Mouse (Mus musculus): Measurements from ENCODE around the gene Sgsm2. TPM values are rescaled to one million over a fixed set of nuclear protein-coding genes. Genes with fewer than 3 reads are reported as not detected.

The Sgsm2 gene
- polyA plus RNA-seq, 1 experiment from 2014 or later = 7.5 TPM

DNA sequence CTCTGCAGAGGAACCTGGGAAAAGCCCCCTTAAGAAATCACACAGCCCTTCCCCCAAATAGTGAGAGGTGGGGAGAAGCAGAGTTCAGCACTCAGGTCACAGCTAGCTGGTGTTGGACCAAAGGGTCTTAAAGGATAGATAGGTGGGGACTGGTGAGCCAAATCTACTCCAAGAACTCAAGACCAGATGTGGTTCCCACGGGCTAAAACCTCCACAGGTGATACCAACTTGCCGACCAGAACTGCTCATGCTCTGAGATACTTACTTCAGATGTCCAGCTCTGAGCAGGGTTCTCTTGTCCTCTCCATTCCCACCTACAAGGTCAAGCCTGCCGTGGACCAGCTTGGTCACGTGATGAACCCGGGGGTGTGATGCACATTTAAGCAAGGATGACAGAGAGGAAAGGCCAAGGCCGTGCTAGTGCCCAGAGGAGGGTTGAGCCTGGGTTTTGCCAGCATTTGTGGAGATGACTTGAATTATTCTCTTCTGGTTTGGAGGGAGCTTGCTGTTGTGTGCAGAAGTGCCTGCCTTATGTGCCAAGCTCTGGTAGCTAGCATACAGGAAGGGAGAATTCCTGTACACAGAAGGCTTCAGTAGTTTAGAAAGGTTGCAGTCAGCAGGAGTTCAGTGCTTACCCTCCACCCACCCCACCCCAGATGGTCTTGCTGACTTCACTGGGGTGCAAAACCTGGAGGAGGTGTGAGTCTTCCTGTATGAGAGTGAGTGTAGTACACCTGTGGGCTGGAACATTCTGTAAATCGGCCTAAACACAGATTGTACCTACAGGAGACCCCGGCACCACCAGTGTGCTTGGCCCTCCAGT lies 63.1 kb downstream of the Sgsm2 start:
- 88% methylated on average over 8 of the region's 8 CpGs for WGBS
- Histone ChIP-seq H3K4me2 (replicated peaks) (peak overlapping the region; percentile 82), H3K27me3 (no peaks in the 10 kb centered on the region), H3K9me3 (no peaks in the 10 kb centered on the region), H3K27ac (peak overlapping the region; percentile 47; the same call in 1 of the 2 replicates), H3K4me1 (peaks cover 50% of the 10 kb centered on the region), H3K4me3 (no peak overlapping the region), H3K9ac (no peak overlapping the region), H3K36me3 (0 out of 2 replicates have a peak, but pooled peaks cover 5% of the 10 kb centered on the region)
- no peak for ATAC-seq (ENCODE audit: insufficient number of reproducible peaks, insufficient read depth, low FRiP score, low TSS enrichment)

DNA sequence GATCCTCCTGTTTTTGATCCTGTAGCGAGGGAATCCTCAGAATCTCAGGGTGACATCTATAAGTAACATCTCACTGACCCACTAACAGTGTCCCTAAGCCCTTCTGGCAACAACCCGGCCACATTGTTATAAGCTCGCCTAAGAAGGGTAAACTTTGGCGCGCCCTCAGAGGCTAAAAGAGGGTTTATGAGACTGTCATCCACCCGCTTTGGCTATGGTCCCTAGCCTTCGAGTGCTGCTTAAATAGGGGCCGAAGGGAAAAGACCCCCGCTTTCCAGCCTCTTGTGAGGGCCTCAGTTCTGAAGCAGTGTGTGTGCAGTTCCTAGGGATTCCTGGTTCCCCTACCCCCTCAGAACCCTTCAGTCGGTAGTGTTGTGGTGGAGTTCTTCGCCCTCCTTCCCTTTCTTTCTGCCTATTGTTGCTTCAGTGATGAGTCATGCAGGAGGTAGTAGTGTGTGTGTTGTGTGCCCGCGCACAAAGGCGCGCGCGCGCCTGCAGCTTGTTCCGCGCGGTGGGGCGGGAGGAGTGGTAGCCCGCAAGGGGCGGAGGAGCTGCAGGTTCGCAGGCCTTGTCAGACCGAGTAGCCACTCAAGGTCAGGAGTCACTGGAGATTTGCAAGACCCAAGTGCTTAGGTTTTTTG lies 64.2 kb downstream of the Sgsm2 start:
- Histone ChIP-seq H3K27me3 (0 out of 2 replicates have a peak, but pooled peaks cover 3% of the 10 kb centered on the region), H3K9ac (peak overlapping the region; percentile 60), H3K4me3 (peak overlapping the region; percentile 83), H3K36me3 (0 out of 2 replicates have a peak, but pooled peaks cover 5% of the 10 kb centered on the region), H3K27ac (peak overlapping the region; percentile 90), H3K9me3 (no peaks in the 10 kb centered on the region), H3K4me1 (peaks cover 49% of the 10 kb centered on the region), H3K4me2 (replicated peaks) (peak overlapping the region; percentile 82)
- under 1% methylated on average over 26 of the region's 26 CpGs for WGBS
- ATAC-seq (ENCODE audit: insufficient number of reproducible peaks, insufficient read depth, low FRiP score, low TSS enrichment) = no peak

DNA sequence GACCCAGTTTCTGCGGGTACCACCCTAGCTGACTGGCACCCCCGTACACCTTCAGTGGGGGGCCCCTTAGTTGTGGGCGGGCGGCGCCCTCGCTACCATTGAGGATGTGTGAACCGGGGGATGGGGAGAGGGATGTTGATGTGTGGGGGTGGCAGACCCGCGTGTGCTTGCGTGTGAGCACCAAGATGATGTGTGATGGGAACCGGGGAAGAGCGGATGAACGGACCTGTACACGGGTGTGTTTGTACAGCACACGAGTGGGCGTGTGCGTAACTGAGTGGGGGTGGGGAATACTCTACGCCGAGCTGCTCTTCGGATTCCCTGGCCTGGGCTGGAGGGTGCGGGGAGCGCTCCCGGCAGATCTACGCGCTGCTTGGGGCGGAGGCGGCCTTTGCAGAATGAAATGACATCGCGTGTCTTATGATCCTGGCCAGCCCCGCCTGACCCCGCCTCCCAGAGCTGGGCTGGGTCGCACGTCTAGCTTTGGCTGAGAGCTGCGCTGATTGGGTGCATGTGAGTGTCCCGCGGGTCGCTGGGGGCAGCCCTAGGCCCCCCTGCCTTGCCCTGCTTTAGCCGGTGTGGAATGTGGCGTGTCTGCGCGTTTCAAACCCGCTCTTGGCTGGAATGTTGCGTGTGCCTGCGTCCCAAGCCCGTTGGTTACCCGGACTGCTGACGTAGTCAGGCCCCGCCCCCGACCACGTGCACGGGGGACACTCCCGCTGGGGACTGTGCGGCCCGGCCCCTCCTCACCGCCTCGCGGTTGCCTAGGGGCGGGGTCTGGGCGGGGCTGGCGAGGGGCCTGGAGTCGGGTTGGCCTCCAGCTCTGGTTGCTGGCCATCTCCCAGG lies 65.0 kb downstream of the Sgsm2 start:
- Histone ChIP-seq H3K27ac (peak overlapping the region; percentile 90), H3K27me3 (0 out of 2 replicates have a peak, but pooled peaks cover 3% of the 10 kb centered on the region), H3K36me3 (0 out of 2 replicates have a peak, but pooled peaks cover 5% of the 10 kb centered on the region), H3K4me1 (peaks cover 42% of the 10 kb centered on the region), H3K4me2 (replicated peaks) (peak overlapping the region; percentile 82), H3K9ac (peak overlapping the region; percentile 76), H3K4me3 (peak overlapping the region; percentile 83), H3K9me3 (no peaks in the 10 kb centered on the region)
- under 1% methylated on average over 61 of the region's 61 CpGs for WGBS
- peak; percentile 82 for ATAC-seq (ENCODE audit: insufficient number of reproducible peaks, insufficient read depth, low FRiP score, low TSS enrichment)

DNA sequence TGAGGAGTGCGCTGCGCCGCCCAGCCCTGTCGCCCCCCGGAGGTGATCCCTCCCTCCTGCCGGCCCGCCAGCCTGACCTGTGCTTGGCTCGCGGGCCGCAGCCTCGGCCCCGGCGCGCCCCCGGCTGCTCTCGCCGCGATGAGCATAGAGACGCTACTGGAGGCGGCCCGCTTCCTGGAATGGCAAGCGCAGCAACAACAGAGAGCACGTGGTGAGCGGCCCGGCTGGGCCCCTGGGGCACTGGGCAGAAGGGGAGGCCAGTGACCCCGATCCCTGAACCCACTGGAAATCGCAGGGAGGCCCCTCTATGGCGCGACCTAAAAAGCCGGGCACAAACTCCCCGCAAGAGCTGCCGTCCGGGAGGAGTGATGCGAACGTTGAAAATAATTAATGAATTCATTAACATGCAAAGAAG lies 65.7 kb downstream of the Sgsm2 start:
- Histone ChIP-seq H3K36me3 (no peaks in the 10 kb centered on the region), H3K27me3 (0 out of 2 replicates have a peak, but pooled peaks cover 3% of the 10 kb centered on the region), H3K9me3 (no peaks in the 10 kb centered on the region), H3K27ac (peak overlapping the region; percentile 90), H3K4me2 (replicated peaks) (peak overlapping the region; percentile 82), H3K4me3 (peak overlapping the region; percentile 83), H3K9ac (peak overlapping the region; percentile 76), H3K4me1 (peaks cover 37% of the 10 kb centered on the region)
- WGBS = under 1% methylated on average over 35 of the region's 35 CpGs
- no peak for ATAC-seq (ENCODE audit: insufficient number of reproducible peaks, insufficient read depth, low FRiP score, low TSS enrichment)

DNA sequence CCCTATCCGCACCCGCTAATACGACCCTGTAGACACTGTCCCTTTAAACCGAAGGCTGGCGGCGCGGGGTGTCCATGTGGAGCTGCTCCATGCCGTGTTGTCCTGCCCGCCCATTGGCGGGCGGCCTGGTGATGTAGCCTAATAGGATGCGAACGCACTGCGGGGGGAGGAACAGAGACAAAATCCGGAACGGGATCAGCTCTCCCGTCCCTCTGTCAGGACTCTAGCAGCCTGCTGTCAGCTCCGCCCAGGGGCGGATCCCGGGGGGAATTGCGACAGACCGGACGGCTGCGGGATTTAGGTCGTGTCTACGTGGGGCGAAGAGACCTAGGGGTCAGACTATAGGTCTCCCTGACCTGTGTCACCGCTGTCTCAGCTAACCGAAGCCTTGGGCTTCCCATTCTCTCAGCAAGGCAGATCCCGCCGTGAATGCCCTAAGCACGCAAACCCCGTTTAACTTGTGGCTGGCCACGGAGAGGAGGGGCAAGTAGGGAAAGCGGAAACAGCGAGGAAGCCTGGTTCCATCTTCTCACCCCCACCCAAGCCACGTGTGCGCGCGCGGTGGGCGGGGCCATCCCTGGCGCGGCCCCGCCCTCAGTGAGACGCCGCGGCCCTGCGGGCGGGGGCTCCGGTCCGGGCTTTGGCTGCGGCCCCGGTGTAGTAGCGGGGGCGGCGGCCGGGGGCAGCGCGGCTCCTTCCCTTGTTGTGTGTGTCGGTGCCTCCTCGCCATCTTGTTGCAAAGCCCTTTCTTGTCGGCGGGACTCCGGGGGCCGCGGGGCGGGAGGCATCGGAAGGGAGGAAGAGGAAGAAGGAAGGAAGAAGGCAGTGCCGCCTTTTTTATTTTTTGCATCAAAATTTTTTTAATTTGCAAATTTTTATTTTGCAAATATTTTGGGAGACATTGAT lies 66.4 kb downstream of the Sgsm2 start, which contains the start of gene Mnt:
Gene Mnt, plus strand, starts transcription at position 665 of the 906 bp plus-strand sequence.
- H3K27me3 ChIP-seq = 0 out of 2 replicates have a peak, but pooled peaks cover 3% of the 10 kb centered on the region
- peaks cover 31% of the 10 kb centered on the region for H3K4me1 ChIP-seq
- peak within 1 kb of the TSS; percentile 83 for H3K4me3 ChIP-seq
- ATAC-seq (ENCODE audit: insufficient number of reproducible peaks, insufficient read depth, low FRiP score, low TSS enrichment) = peak; percentile 89
- no peaks in the 10 kb centered on the region for H3K36me3 ChIP-seq
- peak within 1 kb of the TSS; percentile 82 for H3K4me2 ChIP-seq (replicated peaks)
- H3K9ac ChIP-seq = peak within 1 kb of the TSS; percentile 76
- WGBS = under 1% methylated on average over 70 of the region's 70 CpGs
- H3K27ac ChIP-seq = peak within 1 kb of the TSS; percentile 90
- no peaks in the 10 kb centered on the region for H3K9me3 ChIP-seq

DNA sequence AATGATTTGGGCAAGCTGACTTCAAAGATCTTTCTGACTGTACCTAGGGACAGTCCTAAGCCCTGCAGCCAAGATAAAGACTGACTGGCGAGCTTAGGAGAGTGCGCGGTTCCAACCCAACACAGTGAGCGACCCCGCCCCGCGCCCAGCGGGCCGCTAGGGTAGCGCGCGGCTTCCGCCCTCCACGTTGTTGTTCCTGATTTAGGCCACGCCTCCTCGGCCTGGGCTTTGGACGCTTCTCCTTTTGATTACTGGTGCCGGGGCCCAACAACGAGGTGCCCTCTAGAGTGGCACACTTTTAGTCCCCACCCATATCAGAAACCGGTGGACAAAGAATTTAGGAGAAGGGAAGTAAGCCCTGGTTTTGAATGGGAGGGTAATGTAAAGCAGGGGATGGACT lies 67.0 kb downstream of the Sgsm2 start:
- H3K9ac ChIP-seq = 0 out of 2 replicates have a peak overlapping the region, but pooled peaks have one; percentile 11
- peak overlapping the region; percentile 74 for H3K27ac ChIP-seq
- peak; percentile 8 for ATAC-seq (ENCODE audit: insufficient number of reproducible peaks, insufficient read depth, low FRiP score, low TSS enrichment)
- 0 out of 2 replicates have a peak, but pooled peaks cover 3% of the 10 kb centered on the region for H3K27me3 ChIP-seq
- H3K9me3 ChIP-seq = no peaks in the 10 kb centered on the region
- 0% methylated on average over 20 of the region's 20 CpGs for WGBS
- H3K4me2 ChIP-seq (replicated peaks) = peak overlapping the region; percentile 82
- H3K36me3 ChIP-seq = no peaks in the 10 kb centered on the region
- H3K4me1 ChIP-seq = peaks cover 29% of the 10 kb centered on the region
- H3K4me3 ChIP-seq = peak overlapping the region; percentile 83

DNA sequence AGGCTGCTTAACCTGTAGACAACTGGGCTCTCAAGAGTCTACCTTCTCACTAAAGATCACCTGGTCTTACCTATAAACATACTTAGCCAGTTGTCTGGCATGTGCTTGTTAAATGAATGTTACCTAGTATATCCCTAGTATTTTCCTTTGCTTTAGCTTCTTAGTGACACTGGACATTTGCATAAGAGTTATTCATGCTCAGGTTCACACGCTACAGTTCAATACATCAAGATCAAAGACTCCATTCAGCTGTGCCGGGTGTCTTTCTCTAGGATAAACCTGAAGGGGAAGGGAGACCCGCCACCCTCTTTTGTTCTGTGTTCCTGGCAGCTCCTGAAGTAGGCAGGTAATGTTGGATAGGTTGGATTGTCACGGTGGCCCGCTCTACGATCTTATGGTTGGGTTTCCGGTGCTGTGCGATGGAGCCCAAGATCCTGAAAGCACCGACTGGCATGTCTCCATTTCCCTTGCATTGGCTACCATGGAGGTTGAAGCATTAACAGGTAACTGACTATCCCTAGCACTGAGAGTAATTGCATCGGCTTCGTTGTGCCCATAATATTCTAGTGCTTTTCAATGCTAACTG lies 67.8 kb downstream of the Sgsm2 start:
- no peaks in the 10 kb centered on the region for H3K9me3 ChIP-seq
- peak overlapping the region; percentile 83; the same call in 1 of the 2 replicates for H3K4me3 ChIP-seq
- no peak overlapping the region for H3K27ac ChIP-seq
- H3K36me3 ChIP-seq = no peaks in the 10 kb centered on the region
- H3K9ac ChIP-seq = no peak overlapping the region
- H3K27me3 ChIP-seq = 0 out of 2 replicates have a peak, but pooled peaks cover 3% of the 10 kb centered on the region
- H3K4me2 ChIP-seq (replicated peaks) = peak overlapping the region; percentile 82
- ATAC-seq (ENCODE audit: insufficient number of reproducible peaks, insufficient read depth, low FRiP score, low TSS enrichment) = no peak
- whole genome bisulfite sequencing = 15% methylated on average over 11 of the region's 11 CpGs
- peaks cover 22% of the 10 kb centered on the region for H3K4me1 ChIP-seq

DNA sequence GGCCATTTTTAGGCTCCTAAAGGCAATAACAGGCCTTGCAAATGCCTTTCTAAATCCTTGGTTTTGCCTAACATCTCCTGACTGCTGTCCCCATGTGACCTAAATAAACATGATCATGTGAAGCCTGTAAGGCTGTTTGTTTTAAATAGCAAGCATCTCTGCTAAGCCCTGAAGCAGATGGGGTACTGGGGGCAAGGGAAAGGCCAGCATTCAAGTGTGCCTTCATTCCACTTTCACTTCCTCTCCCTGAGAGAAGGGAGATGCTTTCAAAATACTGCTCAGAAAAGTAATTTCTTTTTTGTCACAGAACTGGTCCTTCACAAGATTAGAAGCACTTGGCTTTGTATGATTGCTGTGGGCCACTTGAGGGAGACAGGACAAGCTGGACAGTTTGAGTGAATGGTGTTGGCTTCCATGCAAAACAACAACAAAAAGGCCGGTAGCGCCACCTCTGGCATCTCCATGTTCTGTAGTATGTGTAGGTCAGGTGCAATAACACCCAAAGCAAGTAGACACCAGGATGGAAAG lies 68.4 kb downstream of the Sgsm2 start:
- Histone ChIP-seq H3K9ac (no peak overlapping the region), H3K4me2 (replicated peaks) (no peak overlapping the region), H3K4me3 (no peak overlapping the region), H3K27ac (no peak overlapping the region), H3K36me3 (0 out of 2 replicates have a peak, but pooled peaks cover 3% of the 10 kb centered on the region), H3K9me3 (no peaks in the 10 kb centered on the region), H3K4me1 (peaks cover 16% of the 10 kb centered on the region), H3K27me3 (0 out of 2 replicates have a peak, but pooled peaks cover 3% of the 10 kb centered on the region)
- ATAC-seq (ENCODE audit: insufficient number of reproducible peaks, insufficient read depth, low FRiP score, low TSS enrichment) = no peak
- WGBS = 23% methylated on average over 2 of the region's 2 CpGs

DNA sequence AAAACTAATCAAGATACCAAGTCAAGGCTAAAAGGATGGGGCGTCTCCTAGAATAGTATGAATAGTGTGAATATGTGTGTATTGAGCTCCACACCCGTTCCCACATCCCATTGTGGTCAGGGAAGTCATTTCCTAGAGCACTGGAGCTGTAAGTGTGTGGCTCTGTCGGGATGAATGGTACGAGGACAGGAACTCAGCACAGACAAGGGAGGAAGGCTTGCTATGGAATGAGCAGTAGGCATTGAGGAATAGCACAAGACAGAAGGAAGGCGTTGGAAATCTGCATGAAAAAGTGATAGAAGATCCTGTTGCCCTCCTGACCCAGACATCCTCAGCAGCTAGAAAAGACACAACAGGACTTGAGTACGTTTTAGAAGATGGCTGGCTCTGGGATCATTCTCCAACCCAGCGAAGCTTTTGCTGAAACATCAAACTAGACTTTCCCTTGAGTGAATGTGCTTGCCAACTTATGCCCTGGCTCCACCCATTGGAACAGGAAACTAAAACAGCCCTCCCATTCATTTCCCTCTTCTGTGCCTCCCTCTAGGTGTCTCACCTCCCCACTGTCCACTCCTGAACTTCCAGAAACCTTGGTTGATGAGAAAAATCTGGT lies 69.0 kb downstream of the Sgsm2 start:
- no peak overlapping the region for H3K4me2 ChIP-seq (replicated peaks)
- H3K4me3 ChIP-seq = no peak overlapping the region
- no peak for ATAC-seq (ENCODE audit: insufficient number of reproducible peaks, insufficient read depth, low FRiP score, low TSS enrichment)
- H3K27ac ChIP-seq = no peak overlapping the region
- no peaks in the 10 kb centered on the region for H3K9me3 ChIP-seq
- H3K36me3 ChIP-seq = 0 out of 2 replicates have a peak, but pooled peaks cover 7% of the 10 kb centered on the region
- H3K9ac ChIP-seq = no peak overlapping the region
- H3K4me1 ChIP-seq = peaks cover 11% of the 10 kb centered on the region
- 0 out of 2 replicates have a peak, but pooled peaks cover 3% of the 10 kb centered on the region for H3K27me3 ChIP-seq
- 77% methylated on average over 7 of the region's 7 CpGs for WGBS
